Mouse (Mus musculus): ENCODE data around the gene Nenf. TPM values are rescaled to one million over a fixed set of nuclear protein-coding genes. Genes with fewer than 3 reads are reported as not detected.

The Nenf gene
- total RNA-seq (2021): 100 to 1,000 TPM in 1 of 2 experiments, 10 to 100 TPM in 1; 98.8 to 102 TPM

DNA sequence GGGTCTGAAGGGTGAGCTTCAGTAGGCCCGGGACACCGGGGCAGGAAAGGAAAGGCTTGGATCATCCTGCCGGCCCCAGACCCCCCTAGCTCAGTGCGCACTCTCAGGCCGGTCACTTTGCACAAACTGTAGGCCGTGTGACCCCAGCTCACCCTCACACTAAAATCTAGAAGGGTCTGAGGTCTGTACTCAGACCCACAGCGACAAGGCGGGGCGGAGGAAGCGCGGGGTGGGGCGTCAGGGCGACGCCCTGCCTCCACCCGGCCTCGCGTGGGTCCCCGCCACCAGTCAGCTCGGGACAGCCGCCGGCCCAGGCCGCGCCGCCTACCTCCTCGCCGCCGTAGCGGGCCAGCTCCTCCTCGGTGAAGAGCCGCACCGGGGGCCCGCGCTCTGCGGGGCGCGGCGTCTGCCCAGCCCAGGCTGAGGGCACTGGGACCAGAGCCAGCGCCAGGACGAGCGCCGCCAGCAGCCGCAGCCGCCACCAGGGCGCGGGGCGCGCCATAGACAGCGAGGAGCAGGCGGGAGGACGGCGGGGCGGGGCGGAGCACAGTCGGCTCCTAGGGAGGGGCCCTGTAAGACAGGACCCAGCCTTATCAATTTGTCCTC, at the start of gene Nenf:
Nenf (minus strand) TSS at position 604 of the 606 bp plus-strand sequence.
- peak; percentile 72 for DNase-seq (ENCODE audit: low spot score)
- intact Hi-C loops (cut with DNase I): no loop called here

GRCm38 (mm10) chr1:191364477-191364876, 46.5 kb upstream of the Nenf start:
- DNase-seq (ENCODE audit: low spot score): no peak
- intact Hi-C loops (cut with DNase I): loop anchor here (10.0 kb wide), 1 partner anchor 200 kb away; no protein-coding TSS in a partner anchor

DNA sequence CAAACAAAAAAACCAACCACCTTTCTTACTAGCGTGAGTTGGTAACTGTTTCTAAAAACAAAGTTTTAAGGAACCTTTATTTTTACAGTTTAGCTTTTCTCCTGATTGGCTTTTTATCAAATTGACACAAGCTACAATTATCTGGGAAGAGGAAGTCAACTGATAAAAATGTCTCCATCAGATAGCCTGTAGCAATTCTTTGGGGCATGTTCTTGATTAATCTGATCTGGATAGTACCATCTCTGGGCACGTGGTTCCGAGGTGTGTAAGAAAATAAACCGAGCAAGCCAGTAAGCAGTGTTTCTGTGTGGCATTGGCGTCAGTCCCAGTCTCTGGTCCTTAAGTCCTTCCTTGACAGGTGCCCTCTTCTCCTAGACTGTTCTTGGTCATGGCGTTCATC, 44.4 kb upstream of the Nenf start:
- DNase-seq (ENCODE audit: low spot score): no peak
- intact Hi-C loops (cut with DNase I): loop anchor here (10.0 kb wide), 1 partner anchor 202 kb away; no protein-coding TSS in a partner anchor

- intact Hi-C loops (cut with DNase I): no loop called here
These were observed 41.5 kb upstream of the Nenf start for GRCm38 (mm10) chr1:191359478-191359877.

GRCm38 (mm10) chr1:191356936-191357335, 38.9 kb upstream of the Nenf start:
- intact Hi-C loops (cut with DNase I): no loop called here
- DNase-seq (ENCODE audit: low spot score): no peak

More at GRCm38 (mm10) chr1:191359478-191359877, 41.5 kb upstream of the Nenf start:
- no peak for DNase-seq (ENCODE audit: low spot score)

- DNase-seq (ENCODE audit: low spot score): no peak
- intact Hi-C loops (cut with DNase I): loop anchor here (5.0 kb wide), 1 partner anchor 42 kb away; no protein-coding TSS in a partner anchor
These were observed 35.8 kb upstream of the Nenf start for GRCm38 (mm10) chr1:191353836-191354235.

- intact Hi-C loops (cut with DNase I): loop anchor here (5.0 kb wide), 1 partner anchor 41 kb away; no protein-coding TSS in a partner anchor
- no peak for DNase-seq (ENCODE audit: low spot score)
These were observed 34.9 kb upstream of the Nenf start for GRCm38 (mm10) chr1:191352786-191353488.

- intact Hi-C loops (cut with DNase I): loop anchor here (5.0 kb wide), 1 partner anchor 38 kb away; no protein-coding TSS in a partner anchor
These were observed 32.4 kb upstream of the Nenf start for GRCm38 (mm10) chr1:191350355-191350754.

GRCm38 (mm10) chr1:191349486-191350037, 31.6 kb upstream of the Nenf start:
- no peak for DNase-seq (ENCODE audit: low spot score)
- intact Hi-C loops (cut with DNase I): loop anchor here (5.0 kb wide), 1 partner anchor 37 kb away; no protein-coding TSS in a partner anchor

More at GRCm38 (mm10) chr1:191350355-191350754, 32.4 kb upstream of the Nenf start:
- DNase-seq (ENCODE audit: low spot score): no peak

DNA sequence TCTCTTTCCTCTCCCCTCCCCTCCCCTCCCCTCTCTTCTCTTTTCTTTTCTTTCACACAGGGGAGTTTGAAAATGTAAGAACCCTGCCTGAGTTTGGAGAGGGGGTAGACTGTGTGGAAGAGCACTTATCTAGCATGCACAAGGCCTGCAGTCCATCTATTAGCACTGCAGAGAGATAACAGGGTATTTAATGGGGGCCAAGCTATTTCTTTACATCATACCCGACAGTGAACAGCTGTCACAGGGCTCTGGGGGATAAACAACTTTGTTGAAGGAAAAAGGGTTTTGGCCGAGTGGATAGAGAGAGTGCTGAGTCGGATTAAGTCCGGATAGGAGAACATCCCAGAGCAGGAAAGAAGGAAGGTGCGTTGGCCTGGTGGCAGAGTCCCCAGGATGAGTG, 31.0 kb upstream of the Nenf start:
- intact Hi-C loops (cut with DNase I): no loop called here
- no peak for DNase-seq (ENCODE audit: low spot score)

DNA sequence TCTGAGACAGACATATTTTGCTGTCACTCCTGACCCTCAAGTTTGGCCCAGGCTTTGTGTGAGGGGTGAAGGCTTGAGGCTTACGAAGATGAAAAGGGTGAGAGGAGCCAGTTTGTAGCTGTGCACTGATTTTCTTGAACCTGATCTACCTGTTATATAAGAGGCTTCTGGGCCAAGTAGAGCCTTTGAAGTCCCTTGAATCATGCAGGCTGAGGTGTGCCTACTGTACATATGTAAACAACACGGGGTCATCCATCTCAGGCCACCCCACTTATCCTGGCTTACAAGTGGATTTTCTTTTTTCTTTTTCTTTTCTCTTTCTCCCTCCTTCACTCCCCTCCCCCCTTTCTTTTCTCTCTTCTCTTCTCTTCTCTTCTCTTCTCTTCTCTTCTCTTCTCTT, 30.6 kb upstream of the Nenf start:
- DNase-seq (ENCODE audit: low spot score): no peak
- intact Hi-C loops (cut with DNase I): no loop called here

DNA sequence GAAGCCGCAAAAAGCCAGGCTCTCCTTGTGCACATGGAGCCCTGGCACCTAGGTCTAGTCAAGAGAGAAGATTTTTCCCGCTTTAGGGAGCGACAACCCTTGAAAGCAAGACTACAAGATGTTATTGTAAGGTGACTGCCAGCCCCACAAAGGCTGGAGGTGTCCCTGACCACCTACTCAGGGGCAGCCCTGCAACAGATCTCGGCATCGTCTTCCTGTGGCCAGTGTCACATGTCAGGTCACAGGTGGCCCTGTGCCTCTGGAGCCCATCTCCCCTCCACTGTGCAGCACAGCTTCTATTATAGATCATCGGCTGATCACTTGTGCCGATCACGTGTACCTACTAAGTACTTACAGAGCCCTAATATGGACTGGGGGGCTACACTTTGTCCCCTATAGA, 29.6 kb upstream of the Nenf start:
- intact Hi-C loops (cut with DNase I): no loop called here
- DNase-seq (ENCODE audit: low spot score): no peak

DNA sequence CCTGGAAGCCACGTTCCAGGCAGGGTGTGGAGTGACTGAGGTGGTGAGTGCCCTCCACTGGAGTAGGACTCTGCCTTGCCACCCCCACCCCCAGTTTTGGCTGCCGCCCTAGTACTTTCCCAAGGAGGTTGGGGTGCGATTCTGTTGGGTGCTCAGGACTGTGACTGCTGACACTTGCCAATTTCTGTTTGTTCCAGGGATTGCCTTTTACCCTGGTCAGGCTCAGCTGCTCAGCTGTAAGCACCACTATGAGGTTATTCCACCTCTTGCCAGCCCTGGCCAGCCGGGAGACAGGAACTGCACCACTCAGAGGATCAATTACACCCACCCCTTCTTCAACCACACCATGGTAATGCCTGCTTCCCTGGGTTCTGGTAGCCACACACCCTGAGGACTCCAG, 22.5 kb upstream of the Nenf start:
- no peak for DNase-seq (ENCODE audit: low spot score)

GRCm38 (mm10) chr1:191339876-191340275, 21.9 kb upstream of the Nenf start:
- DNase-seq (ENCODE audit: low spot score): no peak
- intact Hi-C loops (cut with DNase I): no loop called here

More for the DNA sequence above, 22.5 kb upstream of the Nenf start:
- intact Hi-C loops (cut with DNase I): no loop called here

GRCm38 (mm10) chr1:191334500-191334899, 16.5 kb upstream of the Nenf start:
- DNase-seq (ENCODE audit: low spot score): no peak
- intact Hi-C loops (cut with DNase I): no loop called here

DNA sequence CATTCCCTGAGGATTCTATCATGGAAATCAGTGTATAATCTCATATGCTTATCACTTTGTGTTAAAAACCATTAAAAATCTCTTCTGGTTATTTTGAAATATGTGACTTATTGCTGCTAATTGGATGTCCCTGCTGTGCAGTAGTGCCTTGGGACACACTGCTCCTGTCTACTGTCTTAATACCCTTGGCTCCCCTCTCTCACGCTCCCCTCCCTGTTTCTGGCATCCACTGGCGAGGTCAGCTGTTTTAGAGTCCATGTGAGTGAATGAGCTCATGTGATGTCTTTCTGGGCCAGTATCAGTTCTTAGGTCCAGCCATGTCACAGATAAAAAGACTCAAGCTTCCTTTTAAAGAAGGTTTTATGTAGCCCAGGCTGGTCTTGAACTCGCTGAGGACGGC, 12.4 kb upstream of the Nenf start:
- intact Hi-C loops (cut with DNase I): no loop called here
- no peak for DNase-seq (ENCODE audit: low spot score)

DNA sequence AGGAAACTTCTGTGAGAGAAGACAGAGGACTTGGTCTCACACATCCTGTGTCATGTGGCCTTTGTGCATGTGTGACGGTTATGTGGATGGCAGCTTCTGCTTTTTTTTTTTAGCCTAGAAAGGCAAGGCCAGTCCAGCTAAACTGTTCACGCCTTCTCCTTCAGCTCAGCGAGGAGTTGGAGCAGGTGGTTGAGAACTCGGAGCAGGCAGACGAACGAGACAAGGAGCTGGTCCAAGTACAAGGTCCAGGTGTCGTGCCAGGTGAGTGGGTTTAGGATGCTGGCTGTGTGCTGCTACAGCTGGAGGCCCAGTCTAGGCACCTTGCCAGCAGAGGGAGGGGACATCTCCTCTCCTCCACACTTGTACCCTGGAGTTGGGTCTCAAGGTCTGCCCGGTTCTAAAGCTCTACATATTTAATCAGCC, 10.0 kb upstream of the Nenf start:
- intact Hi-C loops (cut with DNase I): loop anchor here (10.0 kb wide), 1 partner anchor 387 kb away; the partner anchor contains the start of gene Lpgat1
- no peak for DNase-seq (ENCODE audit: low spot score)

DNA sequence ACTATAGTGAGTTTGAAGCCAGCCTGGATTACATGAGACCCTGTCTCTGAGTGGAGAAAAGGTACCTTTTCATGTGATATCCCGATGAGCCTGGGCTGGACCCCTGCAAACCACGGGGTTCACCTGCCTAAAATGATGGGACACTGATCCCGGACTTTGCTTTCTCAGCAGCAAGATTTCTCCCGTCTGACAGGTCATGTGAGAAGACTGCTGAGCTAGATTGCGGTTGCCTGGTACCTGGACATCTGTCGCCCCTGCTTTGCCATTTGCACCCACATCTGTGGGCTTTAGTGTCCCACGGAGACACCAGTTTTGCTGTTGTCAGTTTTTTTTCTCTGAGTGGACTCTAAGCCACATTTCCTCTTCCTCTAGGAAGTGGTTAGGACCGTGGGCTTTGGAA, 9.3 kb upstream of the Nenf start:
- DNase-seq (ENCODE audit: low spot score): no peak
- intact Hi-C loops (cut with DNase I): loop anchor here (10.0 kb wide), 1 partner anchor 388 kb away; the partner anchor contains the start of gene Lpgat1

DNA sequence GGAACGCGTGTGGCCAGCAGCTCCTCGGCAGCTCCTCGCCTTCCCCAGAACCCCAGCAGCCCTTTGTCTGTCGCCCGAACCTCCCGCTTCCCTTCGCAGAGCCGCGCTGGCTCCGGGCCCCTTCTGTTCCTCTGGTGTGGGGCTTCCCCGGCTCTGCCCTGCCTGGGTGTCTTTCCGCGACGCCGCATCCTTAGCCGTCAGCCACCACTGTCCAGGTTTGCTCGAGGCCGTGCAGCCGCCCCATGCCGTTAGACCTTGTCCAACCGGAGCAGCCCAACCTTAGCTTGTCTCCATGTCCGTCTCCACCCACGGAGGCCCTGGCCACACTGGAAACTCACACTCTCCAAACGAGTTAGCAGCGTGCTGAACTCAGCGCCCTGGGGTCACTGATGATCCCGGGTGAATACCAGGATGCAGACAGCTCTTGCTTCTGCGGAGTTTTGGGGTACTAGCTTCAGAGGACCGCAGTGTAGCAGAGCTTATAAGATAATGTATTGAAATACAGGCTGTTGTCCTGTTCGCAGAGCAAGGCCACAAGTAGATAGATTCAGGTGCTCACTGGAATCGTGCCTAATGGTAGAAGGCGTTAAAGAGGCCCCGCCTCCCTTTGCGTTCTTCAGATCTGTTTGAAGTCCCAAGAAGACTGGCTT, 8.4 kb upstream of the Nenf start:
- intact Hi-C loops (cut with DNase I): loop anchor here (10.0 kb wide), 1 partner anchor 388 kb away; the partner anchor contains the start of gene Lpgat1
- no peak for DNase-seq (ENCODE audit: low spot score)

DNA sequence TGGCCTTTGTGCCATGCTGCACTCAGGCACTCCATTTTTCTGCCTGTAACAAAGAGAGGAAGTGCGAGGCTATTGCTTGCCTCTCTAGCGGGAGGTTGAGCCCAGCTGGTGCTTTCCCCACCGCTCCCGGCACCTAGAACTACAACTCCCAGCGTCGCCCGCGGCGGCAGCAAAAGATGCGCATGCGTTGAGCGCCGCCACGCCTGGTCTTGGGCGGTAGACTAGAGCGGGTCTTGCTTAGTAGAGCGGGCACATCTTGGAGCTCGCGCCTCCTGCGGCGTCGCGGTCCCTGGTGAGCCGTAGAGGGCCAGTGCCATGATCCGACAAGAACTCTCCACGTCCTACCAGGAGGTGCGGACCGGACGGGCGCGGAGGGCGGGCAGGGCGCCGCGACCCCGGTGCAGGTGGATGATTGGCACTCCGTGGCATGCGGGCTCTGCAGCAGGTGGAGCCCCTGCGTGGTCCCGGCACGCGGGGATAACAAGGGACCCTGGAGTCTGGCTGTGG, 7.8 kb upstream of the Nenf start, which contains the start of gene Tmem206:
Tmem206 (plus strand) TSS at position 187 of the 507 bp plus-strand sequence.
- intact Hi-C loops (cut with DNase I): loop anchor here (10.0 kb wide), 1 partner anchor 389 kb away; the partner anchor contains the start of gene Lpgat1
- peak; percentile 90 for DNase-seq (ENCODE audit: low spot score)

Data from heart, postnatal 25 days (tissue).